Comparison of ENCODE assay signal across 7 mouse cellular contexts in genomic region chr3:131490143-131490908, GRCm38 (mm10). TPM values are rescaled to one million over a fixed set of nuclear protein-coding genes. Genes with fewer than 3 reads are reported as not detected.
DNase-seq lines count a peak whose midpoint lies in the region; ATAC-seq lines count a peak whose summit lies in the region.

No protein-coding gene starts in this region.

- peak; percentile 73 to 81 for DNase-seq in adrenal gland, adult 18-20 months (ENCODE audit: low spot score in 2 of 2)
- DNase-seq in cerebellum, postnatal 36 days, result peak; percentile 71 to 72
- peak; percentile 80 for DNase-seq in gastrocnemius, postnatal 14 days
- DNase-seq in induced T-regulatory cell, adult 2 months (ENCODE audit: low read depth), result peak; percentile 18
- peak; percentile 52 to 53 for DNase-seq in left cerebral cortex, postnatal 36 days (ENCODE audit: low spot score in 2 of 2)
- peak; percentile 54 for DNase-seq in right cerebral cortex, postnatal 25 days

- peak; percentile 61 for ATAC-seq in megakaryocyte-erythroid progenitor cell, adult 5-6 weeks (replicated peaks; ENCODE audit: low FRiP score, low TSS enrichment, poor library complexity, severe bottlenecking)

- intact Hi-C loops in gastrocnemius, postnatal 14 days (cut with DNase I; ENCODE audit: low total_unique reads), result no loop called here
- intact Hi-C loops in left cerebral cortex, postnatal 36 days (cut with DNase I), result no loop called here

RNA-seq across cellular contexts. Expression of gene Sgms2, which starts 0.9 kb away (rescaled TPM):
- 1 to 10 TPM; 3.9 to 6.6 TPM for total RNA-seq in adrenal gland, adult 18-20 months (2021)
- 1 to 10 TPM; 3.8 to 5.4 TPM for total RNA-seq in gastrocnemius, postnatal 14 days (2021)
- 1 to 10 TPM; 1.9 to 3.4 TPM for total RNA-seq in left cerebral cortex, postnatal 36 days (2021)
- 0.69 TPM in 1 of 2 replicates, not detected in the other for total RNA-seq in megakaryocyte-erythroid progenitor cell, adult 5-6 weeks (2014; fragmentation: Nextera tagmentation)
- total RNA-seq in megakaryocyte-erythroid progenitor cell, adult 5-6 weeks (2017), result 0.84 TPM in 1 of 2 replicates, not detected in the other

Comparison
In these comparisons a context has a peak if more than half of its experiments do, and no peak if none do; other contexts are left out.
1. Peak in every context shown above with its lines: DNase-seq and ATAC-seq.
2. DNase-seq: peak in every context shown above with its lines; median percentile 80 in gastrocnemius, postnatal 14 days; 77 in adrenal gland, adult 18-20 months; 72 in cerebellum, postnatal 36 days; 54 in right cerebral cortex, postnatal 25 days; 52 in left cerebral cortex, postnatal 36 days; 18 in induced T-regulatory cell, adult 2 months.